Mouse (Mus musculus) naive thymus-derived CD4-positive, alpha-beta T cell, adult 5 months (primary cell): ENCODE results near the gene Gprin2. TPM values are rescaled to one million over a fixed set of nuclear protein-coding genes. Genes with fewer than 3 reads are reported as not detected.

Experiments used
- polyA plus RNA-seq: library from polyadenylated mRNA; unstranded; fragments of 100-300 nt; shearing (Covaris generic); gene quantifications from one replicate; pipeline ENCODE4 v1.2.1, GENCODE M21; 2017

Gene Gprin2
- not detected for polyA plus RNA-seq

GRCm38 (mm10) chr14:34201231-34202035 is at the start of gene Gprin2:
Gene Gprin2, minus strand, starts transcription at chr14:34201653.

GRCm38 (mm10) chr14:34219295-34219694 is 17.8 kb upstream of the Gprin2 start, which contains the start of gene Syt15:
Gene Syt15, plus strand, starts transcription at chr14:34219595.

GRCm38 (mm10) chr14:34152342-34152741 is 49.1 kb downstream of the Gprin2 start, which contains the start of gene Npy4r:
Gene Npy4r, minus strand, starts transcription at chr14:34152489.

Other genes with a start within 250 kb of the Gprin2 start
- not detected for gene Rbp3, start 247.7 kb downstream of the Gprin2 start, polyA plus RNA-seq
- gene Zfp488, start 222.9 kb downstream of the Gprin2 start, polyA plus RNA-seq = 0.07 TPM
- gene Gm30083, start 186.5 kb downstream of the Gprin2 start, polyA plus RNA-seq = not detected
- gene Gm5460, start 184.9 kb downstream of the Gprin2 start, polyA plus RNA-seq = not detected
- not detected for gene Antxrl, start 148.9 kb downstream of the Gprin2 start, polyA plus RNA-seq
- gene Anxa8, start 115.7 kb downstream of the Gprin2 start, polyA plus RNA-seq = not detected
- gene A630023A22Rik, start 98.9 kb downstream of the Gprin2 start, polyA plus RNA-seq = not detected
- gene Npy4r, start 49.2 kb downstream of the Gprin2 start, polyA plus RNA-seq = not detected
- not detected for gene Syt15, start 17.9 kb upstream of the Gprin2 start, polyA plus RNA-seq
- gene Shld2, start 108.8 kb upstream of the Gprin2 start, polyA plus RNA-seq = 23.7 TPM
- gene Glud1, start 109.1 kb upstream of the Gprin2 start, polyA plus RNA-seq = 114 TPM
- gene Fam25c, start 153.8 kb upstream of the Gprin2 start, polyA plus RNA-seq = not detected
- gene Sncg, start 173.1 kb upstream of the Gprin2 start, polyA plus RNA-seq = not detected
- not detected for gene Mmrn2, start 173.8 kb upstream of the Gprin2 start, polyA plus RNA-seq